Mouse (Mus musculus): ENCODE data around the gene Sh3bgr. TPM values are rescaled to one million over a fixed set of nuclear protein-coding genes. Genes with fewer than 3 reads are reported as not detected.

Sh3bgr gene
- total RNA-seq, 2 experiments from 2014 or later: 18.5 to 30.4 TPM

GRCm38 (mm10) chr16:96201485-96202232, 1.4 kb downstream of the Sh3bgr start:
- DNase-seq (ENCODE audit: low spot score in 2 of 2): peak in 1 of 2 experiments; percentile 22

GRCm38 (mm10) chr16:96209789-96210188, 9.5 kb downstream of the Sh3bgr start:
- no peak for DNase-seq (ENCODE audit: low spot score in 2 of 2)

DNA sequence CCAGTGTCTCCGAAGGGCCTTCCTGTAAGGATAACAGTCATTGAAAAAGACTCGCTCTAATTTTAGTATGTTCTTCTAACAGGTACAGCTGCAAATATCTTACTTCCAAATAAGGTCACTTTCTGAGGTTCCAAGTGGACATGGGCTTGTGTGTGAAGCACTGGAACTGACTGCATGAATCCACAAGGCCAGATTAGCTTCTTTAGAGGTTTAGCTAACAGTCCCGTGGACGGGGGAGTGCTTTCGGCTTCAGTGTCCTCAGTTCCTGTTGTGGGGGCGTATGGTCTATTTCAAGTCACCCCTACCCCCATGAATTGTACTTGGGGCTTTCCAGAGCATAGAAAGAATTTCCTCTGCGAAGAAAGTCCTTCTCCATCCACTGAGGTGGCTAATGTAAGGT, 10.6 kb downstream of the Sh3bgr start:
- no peak for DNase-seq (ENCODE audit: low spot score in 2 of 2)

- DNase-seq (ENCODE audit: low spot score in 2 of 2): no peak
These were observed 12.8 kb downstream of the Sh3bgr start for GRCm38 (mm10) chr16:96213027-96213426.

- no peak for DNase-seq (ENCODE audit: low spot score in 2 of 2)
These were observed 21.2 kb downstream of the Sh3bgr start for GRCm38 (mm10) chr16:96221491-96221890.

GRCm38 (mm10) chr16:96221959-96222358, 21.7 kb downstream of the Sh3bgr start:
- DNase-seq (ENCODE audit: low spot score in 2 of 2): no peak

DNA sequence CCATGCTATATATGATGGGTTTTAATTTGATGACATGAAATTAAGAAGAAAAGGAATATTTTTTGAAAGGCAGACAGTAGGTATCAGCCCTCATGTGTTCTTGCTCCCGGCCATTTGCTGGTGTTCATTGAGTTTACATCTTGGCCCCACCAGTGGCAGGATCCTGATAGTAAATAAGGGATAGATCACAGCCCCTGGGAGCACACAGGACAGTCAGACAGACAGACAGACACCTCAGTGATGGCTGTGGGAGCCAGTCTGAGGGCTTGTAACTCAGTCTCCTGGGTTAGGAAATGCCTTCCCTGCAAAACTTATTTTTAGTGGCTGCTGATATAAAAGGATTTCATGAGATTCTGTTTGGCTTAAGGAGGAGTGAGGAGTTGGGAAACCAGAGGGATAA, 22.2 kb downstream of the Sh3bgr start:
- DNase-seq (ENCODE audit: low spot score in 2 of 2): no peak

- no peak for DNase-seq (ENCODE audit: low spot score in 2 of 2)
These were observed 28.2 kb downstream of the Sh3bgr start for GRCm38 (mm10) chr16:96228438-96228837.

- DNase-seq (ENCODE audit: low spot score in 2 of 2): no peak
These were observed 28.9 kb downstream of the Sh3bgr start for GRCm38 (mm10) chr16:96229044-96229555.

- peak; percentile 59 to 69 for DNase-seq (ENCODE audit: low spot score in 2 of 2)
These were observed 30.2 kb downstream of the Sh3bgr start for GRCm38 (mm10) chr16:96230411-96230810.

- DNase-seq (ENCODE audit: low spot score in 2 of 2): no peak
These were observed 31.0 kb downstream of the Sh3bgr start for GRCm38 (mm10) chr16:96231251-96231650.

DNA sequence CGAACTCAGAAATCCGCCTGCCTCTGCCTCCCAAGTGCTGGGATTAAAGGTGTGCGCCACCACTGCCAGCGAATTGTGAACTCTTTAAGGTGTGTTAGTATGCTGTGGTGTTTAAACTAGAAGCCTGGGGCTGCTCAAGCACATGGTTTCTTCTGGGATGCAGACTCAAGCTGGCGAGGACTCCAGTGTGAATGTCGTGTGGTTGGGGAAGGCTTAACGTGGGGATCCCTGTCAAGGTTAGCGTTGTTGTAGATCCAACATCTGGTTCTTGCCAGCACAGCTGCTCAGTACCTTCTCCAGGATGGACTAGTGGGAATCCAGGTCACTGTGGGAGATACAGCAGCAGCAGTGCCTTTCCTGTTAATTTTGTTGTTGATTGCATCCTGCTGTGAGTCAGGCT, 31.7 kb downstream of the Sh3bgr start:
- DNase-seq (ENCODE audit: low spot score in 2 of 2): no peak

DNA sequence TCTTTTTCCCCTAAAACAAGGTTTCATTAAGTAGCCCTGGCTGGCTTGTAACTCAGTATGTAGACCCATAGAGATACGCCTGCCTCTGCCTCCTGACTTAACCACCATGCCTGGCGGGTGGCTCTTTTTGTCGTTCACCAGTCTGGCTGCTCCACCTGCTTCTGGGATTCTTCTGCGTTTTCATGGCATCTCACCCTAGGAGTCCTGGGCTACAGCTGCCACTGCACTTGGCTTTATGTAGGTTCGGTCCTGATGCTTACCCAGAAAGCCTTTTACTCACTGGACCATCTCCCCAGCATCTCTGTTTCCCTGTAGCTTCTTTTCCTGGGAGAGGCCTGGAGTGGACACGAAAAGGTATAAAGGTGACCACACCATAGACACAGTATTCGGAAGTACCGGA, 33.7 kb downstream of the Sh3bgr start:
- no peak for DNase-seq (ENCODE audit: low spot score in 2 of 2)

GRCm38 (mm10) chr16:96235366-96235970, 35.2 kb downstream of the Sh3bgr start, which contains the start of gene B3galt5:
B3galt5 (plus strand) TSS chr16:96235801.
- DNase-seq (ENCODE audit: low spot score in 2 of 2): no peak

DNA sequence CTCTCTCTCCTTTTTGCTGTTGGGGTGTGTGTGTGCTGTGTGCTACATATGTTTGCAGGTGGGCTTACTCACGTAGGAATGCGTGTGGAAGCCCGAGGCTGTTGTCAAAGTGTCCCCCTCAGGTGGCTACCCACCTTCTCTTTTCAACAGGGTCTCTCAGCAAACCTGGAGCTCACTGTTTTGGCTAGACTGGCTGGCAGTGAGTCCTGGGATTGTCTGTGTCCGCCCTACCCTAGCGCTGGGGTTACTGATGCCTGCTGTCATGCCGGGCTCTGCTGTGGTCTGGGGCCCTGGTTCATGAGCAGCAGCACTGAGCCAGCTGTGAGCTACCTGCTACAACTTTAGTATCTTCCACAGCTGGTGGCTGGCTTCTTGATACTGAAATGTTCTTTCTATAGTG, 44.2 kb downstream of the Sh3bgr start:
- no peak for DNase-seq (ENCODE audit: low spot score in 2 of 2)

DNA sequence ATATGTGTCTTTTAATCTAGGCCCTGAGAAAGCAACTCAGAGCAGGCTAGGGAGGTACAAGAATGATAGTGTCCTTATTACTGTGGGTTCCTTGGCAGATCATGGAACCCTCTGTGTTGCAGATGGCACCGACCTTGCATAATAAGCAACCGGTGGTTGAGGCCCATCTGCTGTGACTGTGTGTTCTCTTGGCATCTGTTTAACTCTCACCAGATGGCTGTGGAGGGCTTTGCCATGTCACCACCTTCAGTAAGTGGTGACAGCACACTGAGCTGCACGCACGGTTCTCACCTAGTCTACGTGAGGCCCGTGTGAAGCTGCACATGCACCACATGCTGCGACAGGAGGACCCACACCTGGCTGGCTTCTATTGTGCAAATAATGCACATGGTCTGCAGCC, 49.4 kb downstream of the Sh3bgr start:
- no peak for DNase-seq (ENCODE audit: low spot score in 2 of 2)

- DNase-seq (ENCODE audit: low spot score in 2 of 2): no peak
These were observed 51.9 kb downstream of the Sh3bgr start for GRCm38 (mm10) chr16:96252146-96252545.

- no peak for DNase-seq (ENCODE audit: low spot score in 2 of 2)
These were observed 58.2 kb downstream of the Sh3bgr start for GRCm38 (mm10) chr16:96258429-96258828.

GRCm38 (mm10) chr16:96271736-96272135, 71.5 kb downstream of the Sh3bgr start:
- no peak for DNase-seq (ENCODE audit: low spot score in 2 of 2)

DNA sequence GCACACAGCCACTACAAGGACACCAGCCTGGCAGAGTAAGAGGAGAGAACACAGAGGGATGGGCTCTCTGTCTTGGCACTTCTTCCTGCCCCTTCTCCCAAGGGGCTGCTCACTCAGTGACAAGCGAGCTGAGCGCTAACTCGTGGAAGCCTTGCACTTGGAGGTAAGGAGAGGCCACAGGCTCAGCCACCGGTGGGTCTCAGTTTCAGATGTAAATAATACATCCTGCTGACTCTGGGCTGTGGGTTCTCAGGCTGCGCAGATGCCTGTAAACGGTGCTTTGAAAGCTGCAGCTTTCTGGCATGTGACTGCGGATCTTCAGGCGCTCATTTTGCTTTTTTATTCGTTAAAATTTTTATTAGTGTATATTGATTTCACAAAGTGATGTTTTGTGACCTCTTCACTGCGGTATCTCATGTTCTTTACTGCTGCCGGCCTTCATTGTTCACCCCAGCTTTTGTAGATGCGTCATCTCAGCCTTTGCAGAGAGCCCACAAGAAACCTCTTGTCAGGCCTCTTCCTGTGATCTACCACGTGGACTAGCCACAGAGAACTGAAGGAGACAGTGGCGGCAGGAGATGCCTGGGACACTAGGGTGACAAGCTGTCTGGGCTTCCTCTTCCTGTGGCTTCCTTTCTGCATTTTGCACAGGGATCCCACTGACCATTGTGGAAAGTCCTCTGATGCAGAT, 72.8 kb downstream of the Sh3bgr start:
- no peak for DNase-seq (ENCODE audit: low spot score in 2 of 2)

DNA sequence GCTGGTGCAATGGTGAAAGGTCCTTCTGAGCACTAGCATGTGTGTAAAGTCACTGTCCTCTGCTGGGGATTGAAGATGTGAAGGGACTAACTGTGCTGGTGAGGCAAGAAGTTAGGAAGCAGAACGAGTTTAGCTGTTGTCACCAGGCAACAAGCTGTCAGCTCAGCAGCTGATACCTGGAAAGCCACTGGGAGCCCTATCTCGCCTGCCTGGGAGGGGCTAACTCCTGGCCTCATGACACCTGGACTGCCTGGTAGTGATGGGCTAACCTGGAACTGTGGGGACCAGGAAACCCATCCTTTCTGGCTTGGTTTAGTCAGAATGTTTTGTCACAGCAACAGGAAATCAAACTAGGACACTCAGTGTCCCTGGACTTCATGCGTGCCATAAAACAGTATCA, 76.3 kb downstream of the Sh3bgr start:
- DNase-seq (ENCODE audit: low spot score in 2 of 2): no peak

All from adrenal gland, adult 18-20 months (tissue).